Mouse (Mus musculus) kidney, postnatal 14 days (tissue): ENCODE data around the gene Accs.

ENCODE experiments used
- DNase-seq: peaks from one replicate; pipeline ENCODE4 v3.0.0; 2022; ENCODE audit warnings: mixed read lengths

Accs gene

GRCm38 (mm10) chr2:93851303-93851702, 1.6 kb upstream of the Accs start:
- no peak for DNase-seq

DNA sequence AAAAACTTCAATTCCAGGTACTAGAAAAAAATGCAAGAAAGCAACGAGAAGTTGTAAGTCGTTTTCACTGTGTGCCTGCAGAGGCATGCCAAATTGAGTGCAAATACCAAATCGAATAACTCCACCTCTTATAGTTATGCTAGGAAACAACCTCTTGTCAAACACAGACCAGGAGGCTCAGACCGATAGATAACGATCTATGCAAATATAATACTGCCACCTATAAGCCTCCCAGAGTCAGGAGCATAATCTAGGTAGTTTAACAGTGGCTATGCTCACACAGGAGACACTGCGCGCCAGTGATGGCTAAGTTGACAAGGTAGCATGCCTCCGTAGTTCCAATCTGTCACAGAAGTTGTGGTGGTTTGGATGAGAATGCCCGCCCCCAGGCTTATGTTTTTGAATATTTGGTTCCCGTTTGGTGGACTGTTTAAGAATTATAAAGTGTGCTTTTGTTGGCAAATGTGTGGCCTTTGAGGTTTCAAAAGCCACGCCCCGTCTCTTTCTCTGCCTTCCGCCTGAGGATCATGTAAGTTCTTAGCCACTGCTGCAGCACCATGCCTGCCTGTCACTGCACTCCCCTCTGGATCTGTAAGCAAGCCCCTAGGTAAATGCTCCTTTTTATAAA, 688 bp upstream of the Accs start:
- no peak for DNase-seq

GRCm38 (mm10) chr2:93841349-93841748, 8.4 kb downstream of the Accs start:
- DNase-seq = no peak

DNA sequence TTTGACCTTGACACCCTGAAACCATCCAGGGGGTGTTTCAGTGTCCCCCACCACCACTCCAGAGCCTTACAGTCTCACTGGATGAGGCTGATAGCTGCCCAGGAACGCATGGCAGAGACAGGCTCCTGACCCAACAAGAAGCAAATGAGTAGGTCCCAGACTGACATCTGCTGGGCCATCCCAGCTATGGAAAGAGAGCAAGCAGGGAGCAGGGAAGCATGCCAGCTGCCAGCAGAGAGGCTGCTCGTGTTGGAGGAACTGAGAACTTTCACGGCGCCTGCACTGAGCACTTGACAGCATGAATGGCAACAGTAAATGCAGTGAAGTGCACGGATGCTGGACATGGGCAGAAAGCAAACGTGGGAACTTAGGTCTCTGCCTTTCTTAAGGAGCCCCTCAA, 9.6 kb downstream of the Accs start:
- DNase-seq = no peak

- DNase-seq = no peak
These were observed 10.8 kb downstream of the Accs start for GRCm38 (mm10) chr2:93838931-93839330.

DNA sequence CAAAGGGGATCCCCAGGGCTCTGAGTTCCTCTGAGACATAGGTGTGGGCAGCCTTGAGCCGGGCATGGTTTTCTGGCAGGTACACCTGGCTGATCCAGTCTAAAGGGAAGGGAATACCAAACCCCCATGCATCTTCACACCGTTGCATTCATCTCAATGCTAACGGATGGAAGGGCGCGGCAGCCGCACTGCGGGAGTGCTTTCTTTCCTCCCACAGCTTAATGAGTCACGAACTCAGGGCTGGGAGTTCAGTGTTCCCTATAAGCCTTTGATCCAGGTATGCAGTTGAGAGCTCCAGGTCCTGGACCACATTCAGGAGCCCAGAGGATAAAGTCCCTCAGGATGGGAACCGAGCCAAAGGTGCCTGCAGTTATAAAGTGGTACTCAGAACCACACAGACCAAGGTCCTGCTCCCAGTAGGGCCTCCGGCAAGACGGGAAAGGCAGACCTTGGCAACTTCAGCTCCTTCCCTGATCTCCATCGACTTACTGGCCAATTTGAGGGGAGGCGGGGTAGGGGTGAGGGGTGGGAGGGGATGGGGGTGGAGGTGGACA, 13.4 kb downstream of the Accs start:
- DNase-seq = peak; percentile 74

DNA sequence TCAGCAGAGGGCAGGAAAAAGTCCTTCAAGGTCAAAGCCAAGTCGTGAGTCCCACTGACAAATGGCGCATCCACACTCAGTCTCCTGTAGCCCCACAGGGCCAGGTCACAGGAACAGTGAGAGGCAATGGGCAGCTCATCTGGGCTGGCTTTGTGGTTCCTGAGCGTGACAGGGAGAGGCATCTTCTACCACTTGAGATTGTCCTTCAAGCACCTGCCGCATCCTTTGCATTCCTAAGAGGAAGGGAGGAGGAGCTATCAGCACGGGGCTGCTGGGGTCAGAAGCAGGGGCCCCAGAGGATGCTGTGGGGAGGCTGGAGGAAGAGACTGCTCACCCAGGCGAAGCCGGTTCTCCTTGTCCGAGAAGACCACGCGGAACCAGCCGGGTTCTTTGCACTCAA, 14.1 kb downstream of the Accs start:
- no peak for DNase-seq

- peak; percentile 86 for DNase-seq
These were observed 26.2 kb downstream of the Accs start for GRCm38 (mm10) chr2:93823519-93823918.

DNA sequence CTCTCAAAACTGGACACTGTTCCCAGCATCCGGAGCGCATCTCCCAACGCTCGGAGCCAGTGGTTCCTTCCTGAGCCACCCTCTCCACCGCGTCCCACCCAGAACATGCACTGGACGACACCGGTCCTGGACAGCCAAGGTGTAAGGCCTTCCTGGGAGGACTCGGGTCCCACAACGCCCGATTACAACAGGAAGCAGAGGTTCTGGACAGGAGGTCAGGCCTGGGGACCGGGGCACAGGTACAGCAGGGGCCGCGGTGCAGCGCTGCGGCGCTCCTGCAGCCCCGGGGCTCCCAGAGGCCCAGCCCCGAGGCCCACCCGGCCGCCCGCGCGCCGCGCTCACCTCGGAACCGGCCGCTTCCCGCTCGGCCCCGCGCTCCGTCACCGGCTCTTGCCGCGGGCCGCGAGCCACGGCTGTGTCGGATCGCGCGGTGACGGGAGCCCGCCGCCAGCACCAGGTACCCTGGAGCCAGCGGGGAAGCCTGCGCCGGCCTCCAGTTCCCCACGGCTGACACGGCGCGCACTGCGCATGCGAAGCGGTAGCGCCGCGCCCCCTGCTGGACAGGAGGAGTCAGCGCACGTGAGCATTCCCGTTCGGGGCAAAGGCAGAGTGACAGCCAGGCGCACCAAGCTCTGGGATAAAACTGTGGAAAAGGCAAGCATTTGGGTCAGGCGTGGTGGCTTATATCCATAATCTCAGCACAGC, 27.5 kb downstream of the Accs start, which contains the start of gene Ext2:
Gene Ext2 (minus strand): TSS at position 524 of the 705 bp plus-strand sequence.
- peak; percentile 93 for DNase-seq

DNA sequence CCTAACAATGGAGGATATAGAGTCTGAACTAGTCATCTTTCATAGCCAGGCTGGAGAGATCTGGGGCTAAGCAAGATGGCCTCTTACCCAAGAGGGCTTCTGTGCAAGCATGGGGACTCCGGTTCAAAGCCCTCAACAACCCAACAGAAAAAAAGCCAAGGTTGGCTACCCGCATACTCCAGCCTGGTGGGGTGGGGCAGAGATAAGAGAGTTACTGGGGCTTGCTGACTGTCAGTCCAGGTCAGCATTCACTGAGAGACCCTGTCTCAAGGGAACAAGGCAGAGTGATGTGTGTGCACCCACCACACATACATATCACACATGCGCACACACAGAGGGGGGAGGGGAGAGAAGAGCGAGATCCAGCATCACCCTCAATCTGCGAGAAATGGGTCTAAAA, 32.0 kb downstream of the Accs start:
- no peak for DNase-seq

- no peak for DNase-seq
These were observed 36.4 kb downstream of the Accs start for GRCm38 (mm10) chr2:93813343-93813742.

GRCm38 (mm10) chr2:93811812-93812211, 37.9 kb downstream of the Accs start:
- DNase-seq = peak; percentile 64

- peak; percentile 54 for DNase-seq
These were observed 39.8 kb downstream of the Accs start for GRCm38 (mm10) chr2:93809931-93810330.

GRCm38 (mm10) chr2:93808071-93808470, 41.7 kb downstream of the Accs start:
- DNase-seq = no peak

DNA sequence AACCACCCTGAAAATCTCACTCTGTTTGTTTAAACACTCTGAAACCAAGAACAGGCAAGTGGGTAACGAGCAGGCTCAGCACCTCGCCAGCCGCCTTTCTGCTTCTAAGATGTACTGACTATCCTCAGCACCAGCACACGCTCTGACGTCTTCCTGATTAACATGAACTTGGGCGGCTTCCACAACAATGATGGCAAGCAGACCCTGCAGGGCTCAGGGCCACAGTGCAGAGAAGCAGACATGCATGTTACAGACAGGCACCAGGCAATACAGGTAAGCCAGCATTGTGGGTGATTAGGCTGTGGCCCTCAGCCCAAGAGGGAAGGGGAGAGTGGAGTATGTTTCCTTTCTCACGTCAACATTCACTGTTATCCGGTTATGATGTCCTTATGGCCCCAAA, 42.3 kb downstream of the Accs start:
- DNase-seq = no peak

- no peak for DNase-seq
These were observed 43.1 kb downstream of the Accs start for GRCm38 (mm10) chr2:93806487-93807201.

GRCm38 (mm10) chr2:93805523-93805922, 44.2 kb downstream of the Accs start:
- no peak for DNase-seq

DNA sequence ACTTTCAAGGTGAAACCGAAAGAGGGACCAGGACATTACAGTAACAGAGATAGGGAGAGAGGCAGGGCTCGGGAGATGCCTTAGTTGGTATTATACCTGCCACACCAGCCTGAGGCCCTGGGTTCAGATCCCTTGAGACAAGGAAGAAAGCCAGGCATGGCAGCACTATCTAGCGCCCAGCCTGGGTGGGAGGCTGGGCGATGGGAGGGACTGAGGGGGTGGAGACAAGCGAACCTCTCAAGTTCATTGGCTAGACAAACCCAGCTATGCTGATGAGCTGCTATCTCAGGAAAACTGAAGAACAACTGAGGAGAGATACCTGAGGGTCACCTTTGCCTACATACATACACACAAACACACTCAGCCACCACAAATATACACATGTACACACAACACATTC, 44.7 kb downstream of the Accs start:
- DNase-seq = no peak

DNA sequence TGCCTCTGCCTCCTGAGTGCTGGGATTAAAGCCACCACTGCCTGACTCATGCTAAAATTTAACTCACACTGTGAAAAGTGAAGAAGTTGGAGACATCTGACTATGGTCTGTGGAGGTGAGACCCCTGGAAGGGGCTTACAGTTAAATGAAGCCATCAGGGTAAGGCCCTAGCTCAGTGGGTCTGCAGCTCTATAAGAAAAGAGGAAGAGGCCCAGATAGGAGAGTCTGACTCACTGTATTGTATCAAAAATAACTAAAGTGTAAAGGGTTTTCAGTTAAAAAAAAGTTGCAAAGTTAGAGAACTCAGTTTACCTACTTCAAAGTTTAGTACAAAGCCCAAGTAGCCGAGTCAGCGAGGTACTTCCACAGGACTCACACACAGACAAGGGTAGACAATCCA, 46.8 kb downstream of the Accs start:
- DNase-seq = no peak

- no peak for DNase-seq
These were observed 48.6 kb downstream of the Accs start for GRCm38 (mm10) chr2:93801097-93801496.

DNA sequence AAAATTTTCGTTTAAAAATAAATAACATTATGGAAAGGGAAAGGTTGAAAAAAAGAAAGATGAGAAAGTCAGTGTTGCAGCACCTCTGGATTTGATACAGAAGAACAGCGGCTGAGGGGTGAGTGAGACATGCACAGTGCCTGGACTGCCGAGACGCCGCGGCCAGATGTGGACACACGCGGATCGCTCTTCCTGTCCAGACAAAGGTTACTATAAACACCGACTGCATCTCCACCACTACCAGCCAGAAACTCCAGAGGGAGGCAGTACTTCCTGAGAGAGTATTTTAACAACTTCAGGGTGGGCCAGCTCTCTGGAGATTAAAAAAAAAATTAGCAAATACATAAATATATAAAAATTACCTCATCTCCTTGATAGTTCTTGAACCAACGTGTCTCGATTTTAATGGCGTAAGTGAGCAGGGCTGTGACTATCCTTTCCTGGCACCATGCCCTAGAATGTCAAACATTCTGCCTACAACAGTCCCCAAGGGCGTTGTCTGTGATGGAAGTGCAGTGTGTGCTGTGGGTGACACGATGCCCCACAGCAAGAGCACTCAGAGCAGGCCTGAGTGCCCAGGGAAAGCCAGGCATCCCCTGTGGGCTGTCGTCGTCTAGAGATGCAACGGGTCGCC, 52.5 kb downstream of the Accs start:
- DNase-seq = no peak

GRCm38 (mm10) chr2:93794375-93794774, 55.4 kb downstream of the Accs start:
- DNase-seq = no peak
